Mouse (Mus musculus): Measurements from ENCODE around the gene Cyp1a2.
A peak's percentile ranks its signal among the peaks of the same experiment; 100 is the strongest.

The Cyp1a2 gene

GRCm38 (mm10) chr9:57646551-57647103, 36.9 kb downstream of the Cyp1a2 start:
- DNase-seq (ENCODE audit: low read depth, low spot score): no peak

- DNase-seq (ENCODE audit: low read depth, low spot score): peak; percentile 64
These were observed 38.3 kb downstream of the Cyp1a2 start for GRCm38 (mm10) chr9:57644944-57645893.

GRCm38 (mm10) chr9:57644442-57644943, 39.0 kb downstream of the Cyp1a2 start:
- DNase-seq (ENCODE audit: low read depth, low spot score): no peak

- DNase-seq (ENCODE audit: low read depth, low spot score): no peak
These were observed 39.7 kb downstream of the Cyp1a2 start for GRCm38 (mm10) chr9:57643856-57644180.

DNA sequence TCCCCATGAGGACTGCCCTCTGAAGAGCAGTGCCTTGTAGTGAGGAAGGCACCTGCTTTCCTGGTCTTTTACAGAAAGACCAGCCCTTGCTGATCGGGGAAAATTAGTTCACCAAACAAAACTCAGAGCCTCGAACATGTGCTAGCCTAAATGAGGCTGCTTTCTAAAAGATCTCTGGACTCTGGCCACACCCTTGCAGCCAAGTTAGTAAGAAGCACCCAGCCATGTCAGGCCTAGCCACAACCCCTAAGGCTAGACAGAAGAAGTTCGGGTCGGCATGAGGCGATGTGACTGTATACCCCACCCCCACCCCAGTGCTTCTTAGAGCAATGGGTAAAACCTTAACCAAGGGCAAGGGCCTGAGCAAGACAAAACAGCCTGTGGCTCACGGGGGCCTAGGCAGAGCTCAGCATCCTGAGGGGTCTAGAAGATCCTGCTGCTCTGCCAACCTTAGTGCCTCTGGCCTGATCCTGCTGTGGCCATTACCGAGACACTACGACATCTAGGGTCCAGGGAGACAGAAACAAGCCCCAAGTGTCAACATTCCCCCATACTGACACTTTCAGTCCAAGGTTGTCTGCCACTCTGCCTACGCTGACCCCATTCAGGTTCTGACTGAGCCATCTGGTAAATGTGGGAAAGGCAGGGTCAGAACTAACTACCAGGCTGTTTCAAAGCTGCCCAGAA, 40.2 kb downstream of the Cyp1a2 start:
- no peak for DNase-seq (ENCODE audit: low read depth, low spot score)

DNA sequence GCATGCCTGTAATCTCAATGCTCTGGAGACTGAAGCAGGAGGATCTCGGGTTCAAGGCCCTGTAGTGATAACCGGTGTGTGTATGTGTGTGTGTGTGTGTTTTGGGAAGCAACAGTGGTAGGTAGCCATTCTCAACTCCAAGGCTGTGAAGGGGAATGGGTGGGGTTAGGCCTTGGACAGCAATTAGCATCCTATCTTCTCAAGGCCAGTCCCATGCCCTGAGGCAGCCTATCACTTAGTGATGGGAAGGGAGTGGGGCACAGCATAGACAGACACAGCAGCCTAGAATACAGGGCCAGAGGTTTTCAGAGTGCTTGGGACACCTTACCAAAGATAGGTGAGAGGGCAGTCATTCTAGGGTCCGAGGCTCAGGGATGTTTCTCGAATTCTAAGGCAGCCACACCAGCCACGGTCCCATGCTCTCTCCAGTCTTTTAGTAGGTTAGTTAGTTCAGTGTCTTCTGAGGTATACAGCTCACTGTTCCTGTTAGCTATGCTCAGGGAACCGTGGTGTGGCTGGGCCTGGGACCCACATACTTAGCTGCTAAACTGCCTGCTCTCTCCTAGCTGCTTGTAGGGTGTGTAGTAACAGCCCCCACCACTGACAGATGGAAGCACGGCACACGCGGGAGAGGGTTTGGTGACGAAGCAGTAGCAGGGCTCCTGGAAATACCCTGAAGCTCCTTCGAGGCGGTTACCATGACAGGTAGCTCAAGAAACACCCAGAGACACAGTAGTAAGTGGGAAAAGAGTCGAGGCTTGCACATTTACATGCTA, 41.5 kb downstream of the Cyp1a2 start:
- peak; percentile 43 for DNase-seq (ENCODE audit: low read depth, low spot score)

GRCm38 (mm10) chr9:57641022-57641421, 42.5 kb downstream of the Cyp1a2 start:
- DNase-seq (ENCODE audit: low read depth, low spot score): peak; percentile 22

- peak; percentile 50 for DNase-seq (ENCODE audit: low read depth, low spot score)
These were observed 43.1 kb downstream of the Cyp1a2 start for GRCm38 (mm10) chr9:57640384-57640783.

DNA sequence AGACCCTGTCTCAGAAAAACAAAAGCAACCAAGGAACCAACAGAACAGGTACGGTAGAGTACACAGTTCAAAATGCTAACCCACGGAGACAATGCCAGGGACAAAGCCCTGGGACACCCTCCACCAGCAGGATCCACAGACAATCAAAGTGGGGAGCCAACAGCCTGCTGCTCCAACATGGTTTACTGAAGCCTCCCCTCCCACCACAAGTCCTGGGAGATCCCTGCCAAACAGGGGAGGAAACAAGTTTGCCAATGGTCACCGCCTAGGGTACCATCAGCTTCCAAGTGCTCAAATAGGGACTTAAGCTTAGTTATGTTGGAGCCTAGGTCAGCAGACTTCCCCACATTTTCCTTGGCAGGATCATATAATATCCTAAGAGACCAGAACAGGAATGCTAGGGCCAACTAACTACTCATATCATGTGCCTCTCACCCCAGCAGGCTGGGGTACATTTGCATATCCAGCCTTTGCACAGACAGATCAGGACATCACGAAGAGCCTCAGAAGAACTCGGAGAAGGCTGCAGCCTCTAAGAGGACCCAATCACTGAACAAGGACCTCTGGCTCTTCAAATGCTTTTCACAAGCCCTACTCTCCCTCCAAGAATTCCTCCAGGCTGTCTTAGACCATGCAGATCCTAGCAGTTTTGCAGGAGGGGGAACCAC, 43.7 kb downstream of the Cyp1a2 start:
- DNase-seq (ENCODE audit: low read depth, low spot score): no peak

- no peak for DNase-seq (ENCODE audit: low read depth, low spot score)
These were observed 44.6 kb downstream of the Cyp1a2 start for GRCm38 (mm10) chr9:57638651-57639459.

DNA sequence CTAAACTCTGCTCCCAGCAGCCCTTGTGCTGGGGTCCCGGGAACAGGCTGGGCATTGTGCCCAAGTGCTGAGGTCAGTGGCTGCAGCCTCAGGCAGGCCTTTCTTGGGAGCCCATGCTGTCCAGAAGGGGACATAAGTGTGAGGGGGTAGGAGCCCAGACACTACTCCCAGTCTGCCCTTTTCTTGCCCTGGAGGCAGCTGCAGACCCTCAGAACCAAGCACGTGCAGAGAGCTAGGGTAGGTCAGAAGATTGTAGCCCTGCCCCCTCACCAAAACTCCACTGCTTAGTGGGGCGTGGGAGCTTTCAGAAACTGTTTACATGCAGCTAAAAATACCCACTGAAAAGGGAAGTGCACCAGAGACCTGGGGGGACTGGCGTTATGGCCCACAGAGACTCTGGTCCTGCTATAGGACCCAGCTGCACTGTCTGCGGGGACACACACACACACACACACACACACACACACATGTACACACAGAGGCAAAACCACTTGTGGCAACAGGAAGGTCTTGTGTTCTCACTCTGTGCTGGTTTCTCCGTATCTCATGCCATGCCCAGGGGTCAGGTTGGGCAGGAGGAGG, 45.7 kb downstream of the Cyp1a2 start:
- no peak for DNase-seq (ENCODE audit: low read depth, low spot score)

GRCm38 (mm10) chr9:57637272-57637671, 46.2 kb downstream of the Cyp1a2 start:
- DNase-seq (ENCODE audit: low read depth, low spot score): no peak

GRCm38 (mm10) chr9:57633481-57634024, 50.0 kb downstream of the Cyp1a2 start:
- no peak for DNase-seq (ENCODE audit: low read depth, low spot score)

DNA sequence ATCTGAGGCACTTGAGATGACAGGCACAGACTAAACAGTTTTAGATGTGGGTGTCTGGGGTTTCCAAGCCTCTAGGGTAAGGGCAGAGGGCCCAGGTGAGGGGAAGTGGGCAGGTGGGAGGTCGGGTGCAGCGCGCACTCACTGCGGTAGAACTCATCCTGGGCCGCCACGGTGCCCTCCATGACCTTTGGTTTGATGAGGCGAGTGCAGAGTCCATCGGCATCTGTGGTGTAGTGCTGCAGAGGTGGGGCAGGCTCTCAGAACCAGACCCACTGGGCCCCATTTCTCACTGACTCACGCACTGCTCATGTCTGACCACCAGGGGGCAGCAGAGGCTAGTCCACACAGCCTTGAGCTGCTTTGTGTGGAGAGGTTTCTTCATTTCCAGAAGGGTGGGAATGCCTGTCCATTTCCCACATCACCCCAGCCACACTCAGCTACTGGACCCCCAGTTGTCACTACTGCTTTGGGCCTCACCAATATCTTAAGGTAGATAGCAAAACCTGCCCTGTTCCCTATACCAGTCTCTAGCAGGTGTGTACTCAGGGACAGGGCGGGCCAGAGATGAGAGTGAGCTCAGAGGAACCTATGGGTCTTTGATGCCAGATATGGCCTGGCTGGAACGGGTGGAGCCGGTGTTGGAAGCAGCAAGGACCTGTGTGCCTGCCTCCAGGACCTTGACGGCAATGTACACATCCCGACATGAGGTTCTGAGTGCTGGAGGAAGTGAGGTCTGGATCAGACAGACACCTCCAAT, 54.2 kb downstream of the Cyp1a2 start:
- no peak for DNase-seq (ENCODE audit: low read depth, low spot score)

DNA sequence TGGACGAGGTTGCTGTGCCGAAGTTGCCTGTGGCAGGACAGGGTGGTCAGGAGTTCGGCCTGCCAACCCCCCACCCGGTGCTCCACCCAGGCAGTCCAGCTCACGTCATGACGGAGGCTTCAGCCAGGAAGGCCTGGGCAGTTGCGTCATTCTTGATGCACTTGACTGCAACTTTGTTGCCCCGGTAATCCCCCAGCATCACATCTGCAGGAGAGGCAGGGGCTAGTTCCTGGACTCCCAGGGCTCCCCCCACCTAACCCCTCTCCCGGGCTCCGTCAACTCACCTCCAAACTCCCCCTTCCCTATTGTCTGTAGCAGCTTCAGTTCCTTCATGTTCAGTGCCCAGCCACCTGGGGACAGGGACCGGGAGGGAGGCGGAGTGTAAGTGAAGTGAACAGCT, 54.8 kb downstream of the Cyp1a2 start:
- DNase-seq (ENCODE audit: low read depth, low spot score): no peak

GRCm38 (mm10) chr9:57627892-57628291, 55.6 kb downstream of the Cyp1a2 start:
- DNase-seq (ENCODE audit: low read depth, low spot score): no peak

GRCm38 (mm10) chr9:57627191-57627590, 56.3 kb downstream of the Cyp1a2 start:
- no peak for DNase-seq (ENCODE audit: low read depth, low spot score)

Measured in telencephalon, adult 2 months (tissue).